Mouse (Mus musculus): ENCODE measurements around the gene Clasrp.

Clasrp gene

GRCm38 (mm10) chr7:19603849-19604605 is at the start of gene Clasrp:
Gene Clasrp (minus strand): TSS chr7:19604486.
- DNase-seq = peak; percentile 95

DNA sequence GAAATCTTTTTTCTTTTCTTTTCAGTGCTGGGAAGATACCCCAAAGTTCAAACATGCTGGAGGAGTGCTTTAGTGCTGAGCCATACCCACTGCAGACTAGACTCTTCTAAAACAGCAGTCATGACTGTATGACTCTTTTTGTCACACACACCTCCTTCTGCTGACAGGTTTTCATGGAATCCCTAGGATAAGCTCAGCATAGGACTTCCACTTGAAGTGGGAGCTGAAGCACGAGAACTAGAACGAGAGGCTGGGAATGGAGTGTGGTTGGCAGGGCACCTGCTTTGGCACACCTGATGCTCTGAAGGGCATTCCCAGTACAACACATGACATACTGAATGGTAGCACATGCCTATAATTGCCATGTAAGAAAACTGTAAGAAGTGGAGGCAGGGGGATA is 48.3 kb upstream of the Clasrp start:
- DNase-seq = no peak

DNA sequence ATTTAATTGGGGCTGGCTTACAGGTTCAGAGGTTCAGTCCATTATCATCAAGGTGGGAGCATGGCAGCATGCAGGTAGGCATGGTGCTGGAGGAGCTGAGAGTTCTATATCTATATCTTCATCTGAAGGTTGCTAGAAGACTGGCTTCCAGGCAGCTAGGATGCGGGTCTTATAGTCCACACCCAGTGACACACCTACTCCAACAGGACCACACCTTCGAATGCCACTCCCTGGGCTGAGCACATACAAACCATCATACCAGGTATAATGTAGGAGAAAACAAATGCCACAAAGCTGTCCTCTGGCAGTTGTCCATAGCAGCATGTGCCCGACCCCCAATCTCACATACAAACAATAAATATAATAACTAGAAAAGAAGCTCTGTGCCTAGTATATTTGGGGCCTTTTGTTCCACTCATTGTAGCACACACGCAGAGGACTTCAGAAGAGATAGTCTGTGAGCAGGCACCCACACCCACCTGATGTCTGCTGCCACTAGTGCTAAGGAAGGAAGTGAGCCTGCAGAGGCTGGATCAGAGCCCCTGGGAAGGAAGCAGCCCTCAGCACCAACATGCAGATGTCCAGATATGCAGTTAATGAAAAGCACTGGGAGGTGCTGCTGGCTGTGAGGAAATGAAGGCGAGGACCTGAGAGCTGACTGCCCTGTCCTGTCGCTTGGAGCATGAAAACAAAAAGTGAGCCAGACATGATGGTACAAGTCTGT is 46.9 kb upstream of the Clasrp start:
- no peak for DNase-seq

DNA sequence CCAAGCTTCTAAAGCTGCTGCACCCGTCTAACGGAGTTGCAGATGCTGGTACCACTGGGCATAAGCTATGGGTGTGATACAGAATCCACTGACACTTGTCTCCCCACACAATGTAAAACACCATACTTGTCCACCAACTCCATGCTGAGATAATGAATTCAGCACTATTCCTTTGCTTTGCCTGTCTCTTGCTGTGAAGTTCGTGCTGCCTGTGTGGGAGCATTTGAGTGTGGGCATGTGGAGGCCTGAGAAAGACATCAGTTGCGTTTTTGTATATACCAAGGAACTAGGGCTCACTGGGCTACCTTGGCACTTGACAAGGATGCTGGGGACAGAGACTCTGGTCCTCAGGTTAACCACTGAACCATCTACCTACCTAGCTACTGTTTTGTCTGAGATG is 36.9 kb upstream of the Clasrp start:
- no peak for DNase-seq

GRCm38 (mm10) chr7:19635074-19635827 is 31.0 kb upstream of the Clasrp start:
- DNase-seq = no peak

DNA sequence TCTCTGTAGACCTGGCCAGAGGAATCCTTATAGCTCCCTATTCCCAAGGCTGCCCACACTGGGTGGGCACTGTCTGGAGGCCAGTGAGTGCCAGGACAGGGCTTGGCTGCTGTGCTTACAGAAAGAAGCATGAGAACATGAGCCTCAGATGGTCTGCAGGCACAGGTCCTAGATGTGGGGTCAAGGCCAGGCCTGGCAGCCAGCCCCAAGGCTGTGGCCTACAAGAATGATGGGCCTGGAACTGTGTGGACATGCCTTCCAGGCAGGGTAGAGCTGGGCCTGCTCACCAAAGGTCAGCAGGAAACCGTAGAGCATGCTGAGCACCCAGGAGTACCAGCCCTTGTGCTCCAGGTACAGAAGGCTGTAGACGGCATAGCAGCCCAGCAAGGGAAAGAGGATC is 30.3 kb upstream of the Clasrp start:
- no peak for DNase-seq

- DNase-seq = no peak
Observed at GRCm38 (mm10) chr7:19633855-19634254, 29.6 kb upstream of the Clasrp start.

DNA sequence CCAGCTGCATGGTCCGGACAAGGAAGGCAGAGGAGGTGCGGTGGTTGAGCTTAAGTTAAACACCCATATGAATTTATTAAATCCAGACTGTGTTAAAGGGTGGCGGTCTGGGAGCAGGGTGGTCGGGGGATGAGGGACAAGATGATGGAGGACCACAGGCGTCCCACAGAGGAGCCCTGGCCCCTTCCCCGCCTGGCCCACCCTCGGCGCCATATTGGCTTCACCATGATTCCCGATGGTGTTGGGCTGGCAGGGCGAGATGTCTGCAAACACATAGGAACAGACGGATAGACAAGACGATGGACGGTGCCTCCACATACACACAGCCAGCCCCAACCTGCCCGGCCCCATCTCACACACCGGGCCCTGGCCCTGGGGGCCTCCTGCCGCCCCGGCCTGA is 28.9 kb upstream of the Clasrp start:
- no peak for DNase-seq

GRCm38 (mm10) chr7:19632720-19633119 is 28.4 kb upstream of the Clasrp start:
- DNase-seq = no peak

DNA sequence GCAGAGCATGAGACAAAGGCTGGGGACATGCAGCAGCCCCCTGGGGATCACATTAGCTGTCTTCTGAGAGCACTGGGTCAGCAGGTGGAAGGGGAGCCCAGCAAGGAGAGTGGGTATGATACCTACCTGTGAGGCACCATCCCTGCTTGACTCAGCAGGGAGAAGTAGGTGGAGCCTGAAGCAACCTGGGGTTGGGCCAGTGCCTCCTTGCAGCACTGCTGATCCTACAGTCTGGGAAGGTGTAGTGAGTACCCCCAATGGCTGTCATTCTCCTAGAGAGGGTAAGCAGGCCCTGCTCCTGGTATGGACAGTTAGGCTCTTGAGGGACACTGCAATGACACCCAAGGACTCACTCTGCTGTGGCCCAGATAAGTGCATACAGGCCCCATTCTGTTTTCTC is 28.0 kb upstream of the Clasrp start:
- DNase-seq = no peak

DNA sequence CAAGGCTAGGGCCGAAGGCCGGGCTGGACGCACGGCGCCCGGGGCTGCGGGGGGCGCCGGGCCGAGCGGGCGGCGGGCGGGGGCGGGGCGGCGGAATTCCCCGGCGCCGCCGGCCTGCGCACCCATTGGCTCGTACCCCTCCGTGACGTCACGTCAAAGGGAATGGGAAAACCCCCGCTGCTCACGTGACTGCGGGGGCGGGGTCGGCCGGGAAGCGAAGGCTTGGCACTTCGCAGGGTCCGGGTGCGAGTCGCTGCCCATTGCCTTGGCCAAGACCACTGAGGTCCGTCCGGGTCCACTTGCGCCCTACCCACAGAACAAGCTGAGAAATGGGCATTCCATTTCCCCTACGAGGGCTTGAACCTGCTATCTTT is 25.1 kb upstream of the Clasrp start, which contains the start of gene Relb:
Gene Relb, minus strand, starts transcription at position 78 of the 374 bp plus-strand sequence.
- peak; percentile 86 for DNase-seq

DNA sequence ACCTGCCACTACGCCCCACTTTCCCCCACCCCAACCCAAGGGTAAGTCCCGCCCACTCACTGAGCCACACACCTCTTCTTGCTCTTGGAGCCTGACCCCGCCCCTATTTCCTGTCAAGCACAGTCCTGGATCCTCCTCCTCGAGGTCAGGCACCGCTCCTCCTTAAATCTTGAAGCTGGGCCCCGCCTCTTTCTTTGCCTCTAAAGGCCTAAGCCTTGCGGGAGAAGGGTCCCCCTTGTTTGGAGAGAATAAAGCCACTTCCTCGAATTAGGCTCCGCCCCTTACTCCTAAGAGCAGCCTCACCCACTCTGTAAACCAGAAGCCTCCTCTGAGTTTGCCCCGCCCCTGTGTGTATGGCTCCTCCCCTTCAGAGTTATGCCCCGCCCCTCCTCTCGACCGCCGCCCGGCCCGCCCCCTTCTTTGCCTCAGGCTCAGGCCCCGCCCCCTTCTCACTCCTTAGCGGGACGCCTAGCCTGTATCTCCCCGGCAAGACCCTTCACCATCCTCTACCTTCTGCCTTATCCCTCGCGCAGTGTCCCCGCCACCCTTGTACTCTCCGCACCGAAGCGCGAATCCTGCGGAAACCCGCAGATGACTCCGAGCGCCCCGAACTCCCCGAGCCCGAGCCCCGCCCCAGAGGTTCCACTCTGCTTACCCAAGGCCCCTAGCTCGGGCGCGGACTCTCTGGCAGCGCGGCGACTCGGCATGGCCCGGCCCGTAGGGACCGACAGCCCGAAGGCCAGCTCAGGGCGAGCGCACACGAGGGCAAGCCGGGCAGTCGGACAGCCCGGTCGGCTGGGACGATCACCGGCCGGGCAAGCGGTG is 24.5 kb upstream of the Clasrp start:
- peak; percentile 83 for DNase-seq

DNA sequence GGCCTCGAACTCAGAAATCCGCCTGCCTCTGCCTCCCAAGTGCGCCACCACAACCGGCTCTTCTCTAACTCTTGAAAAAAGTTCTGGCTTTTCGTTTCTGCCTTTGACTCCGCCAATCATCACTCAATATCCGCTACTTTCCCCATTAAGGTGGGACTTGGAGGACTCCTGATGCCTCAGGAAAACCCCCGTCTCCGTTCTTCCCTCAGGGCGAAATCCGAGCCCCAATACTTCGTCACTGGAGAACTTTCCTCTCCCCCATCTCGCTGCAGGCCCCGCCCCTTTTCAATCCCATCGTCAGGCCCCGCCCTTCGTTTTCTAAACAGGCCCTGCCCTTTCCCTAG is 23.9 kb upstream of the Clasrp start:
- no peak for DNase-seq

- DNase-seq = peak; percentile 46
Observed at GRCm38 (mm10) chr7:19627721-19628120, 23.4 kb upstream of the Clasrp start.

DNA sequence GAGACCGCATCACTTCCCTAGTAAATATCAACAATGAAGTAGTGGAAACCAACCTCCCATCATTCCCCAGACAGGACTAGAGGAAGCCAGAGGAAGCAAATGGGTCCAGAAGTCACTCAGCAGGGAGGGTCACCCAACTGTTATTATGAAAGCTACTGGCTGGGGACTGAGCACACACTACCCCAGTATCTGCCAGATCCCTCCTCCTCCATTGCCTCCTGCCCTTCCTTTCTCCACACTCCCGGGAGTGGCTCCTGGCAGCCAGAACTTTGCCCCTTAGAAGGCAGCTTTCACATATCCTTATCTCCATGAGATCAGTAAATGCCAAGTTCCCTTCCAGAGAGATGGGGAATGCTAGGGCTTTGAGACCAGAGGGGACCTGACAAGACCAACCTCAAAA is 19.1 kb upstream of the Clasrp start:
- no peak for DNase-seq

GRCm38 (mm10) chr7:19622241-19622640 is 18.0 kb upstream of the Clasrp start:
- no peak for DNase-seq

DNA sequence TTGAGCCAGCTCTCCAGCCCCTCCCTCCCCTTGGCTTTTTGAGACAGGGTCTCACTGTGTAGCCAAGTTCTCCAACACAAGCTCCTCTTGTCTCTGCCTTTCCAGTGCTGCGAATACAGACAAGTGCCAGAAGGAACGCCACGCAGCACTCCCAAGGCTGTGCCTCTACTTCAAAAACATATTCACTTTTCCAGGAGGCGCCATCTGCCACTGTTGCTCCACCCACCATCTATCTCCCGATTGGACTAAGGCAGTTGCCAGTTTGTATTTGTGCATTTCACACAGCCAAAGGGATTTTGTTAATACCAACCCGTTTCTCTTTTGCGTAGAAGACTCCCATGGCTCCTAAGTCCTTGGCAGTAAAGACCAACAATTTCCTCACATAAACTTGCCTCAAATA is 16.5 kb upstream of the Clasrp start:
- DNase-seq = no peak

- peak; percentile 85 for DNase-seq
Observed at GRCm38 (mm10) chr7:19619004-19619801, 14.9 kb upstream of the Clasrp start.

DNA sequence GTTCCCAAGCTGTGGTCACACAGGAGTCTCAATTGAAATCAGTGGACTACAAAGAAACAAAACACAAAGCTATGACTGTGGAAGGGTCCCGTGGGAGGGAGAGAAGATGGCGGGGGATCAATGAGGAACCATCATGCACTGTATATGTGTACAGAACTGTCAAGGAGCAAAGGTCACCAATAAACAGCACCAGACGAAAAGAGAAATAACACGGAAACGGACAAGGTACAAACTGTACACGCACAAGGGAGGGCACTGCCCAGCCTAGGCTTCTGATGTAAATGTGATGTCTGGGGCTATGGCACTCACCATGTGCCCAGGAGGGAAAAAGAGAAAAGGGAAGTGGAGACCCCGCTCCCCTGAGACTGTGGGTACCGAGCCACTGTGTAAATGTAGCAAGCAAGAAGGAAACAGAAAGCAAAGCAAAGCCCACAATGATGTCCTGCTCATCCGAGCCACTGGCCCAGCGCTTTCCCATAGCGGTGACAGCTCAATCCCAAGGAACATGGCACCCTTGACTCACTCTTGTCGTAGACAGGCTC is 10.8 kb upstream of the Clasrp start:
- no peak for DNase-seq

DNA sequence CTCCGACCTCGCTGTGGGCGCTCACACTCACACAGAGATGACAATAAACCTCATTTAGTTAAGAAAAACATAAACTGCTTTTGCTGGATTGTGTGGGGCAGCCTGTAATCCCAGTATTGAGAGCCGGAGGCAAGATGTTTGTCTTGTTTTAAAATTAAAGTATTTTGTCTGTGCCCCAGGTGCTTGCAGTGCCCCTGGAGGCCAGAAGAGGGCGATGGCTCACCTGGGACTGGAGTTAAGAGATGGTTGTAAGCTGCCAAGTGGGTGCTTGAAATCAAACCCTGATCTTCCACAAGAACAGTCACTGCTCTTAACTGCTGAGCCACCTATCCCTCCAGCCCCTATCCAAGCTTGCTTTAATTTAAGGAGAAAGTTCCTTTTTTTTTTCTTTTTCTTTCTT is 6.7 kb upstream of the Clasrp start:
- DNase-seq = no peak

GRCm38 (mm10) chr7:19609641-19610332 is 5.5 kb upstream of the Clasrp start:
- no peak for DNase-seq

Measured in cerebellum, adult 9-10 months (tissue).